Mouse (Mus musculus) heart, postnatal 25 days (tissue): ENCODE data around the gene Armt1. TPM values are rescaled to one million over a fixed set of nuclear protein-coding genes. Genes with fewer than 3 reads are reported as not detected.
A peak's percentile ranks its signal among the peaks of the same experiment; 100 is the strongest.

Source experiments
- DNase-seq: peaks from one replicate; pipeline ENCODE4 v3.0.0; 2022; ENCODE audit warnings: low spot score
- intact Hi-C: fragments of 180-260 bp; cut with DNase I; formaldehyde crosslinking; loops from one replicate; pipeline ENCODE4 v1.15.1; 2025
- total RNA-seq, 2 experiments: library from RNA; stranded (reverse); gene quantifications; 2 replicates each; pipeline ENCODE4 v1.2.3; 2021

Armt1 gene
- total RNA-seq, result 1 to 10 TPM; 7.1 to 8.5 TPM

- DNase-seq, result peak; percentile 92
- intact Hi-C loops, result loop anchor here (1.0 kb wide), 1 partner anchor 45 kb away; no protein-coding TSS in a partner anchor
Measured at GRCm38 (mm10) chr10:4432123-4432931, at the start of gene Armt1, which contains the start of gene Rmnd1. Armt1 (plus strand) TSS chr10:4432467. Rmnd1 (minus strand) TSS chr10:4432388.

- intact Hi-C loops, result no loop called here
- no peak for DNase-seq
Measured at GRCm38 (mm10) chr10:4384244-4384643, 48.0 kb upstream of the Armt1 start.

- intact Hi-C loops, result loop anchor here (1.0 kb wide), 1 partner anchor 45 kb away; the partner anchor contains the start of genes Armt1 and Rmnd1
- DNase-seq, result peak; percentile 92
Measured at GRCm38 (mm10) chr10:4386609-4387591, 45.4 kb upstream of the Armt1 start.

- peak; percentile 40 for DNase-seq
- intact Hi-C loops, result loop anchor here (1.0 kb wide), 1 partner anchor 44 kb away; the partner anchor contains the start of genes Armt1 and Rmnd1
Measured at GRCm38 (mm10) chr10:4387701-4388383, 44.4 kb upstream of the Armt1 start, which contains the start of gene Zbtb2. Zbtb2 (minus strand) TSS chr10:4388108.

DNA sequence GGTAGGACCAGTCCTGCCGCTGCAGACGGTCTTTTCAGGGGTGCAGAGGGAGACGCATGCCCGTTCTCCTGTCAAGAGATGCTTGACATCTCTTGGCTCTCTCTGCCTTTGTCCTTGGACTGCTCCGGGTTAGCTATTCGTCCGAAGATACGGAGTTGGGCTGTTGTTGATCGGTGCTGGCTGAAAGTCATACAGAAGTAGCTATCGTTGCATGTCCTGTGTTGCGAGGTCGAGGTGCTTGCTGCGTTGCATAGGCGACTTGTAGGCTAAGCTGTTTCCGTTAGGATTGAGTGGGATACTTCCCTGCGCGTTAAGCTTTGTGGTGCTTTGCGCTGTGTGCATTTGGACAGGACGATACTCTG lies 43.9 kb upstream of the Armt1 start:
- DNase-seq, result no peak
- intact Hi-C loops, result no loop called here

DNA sequence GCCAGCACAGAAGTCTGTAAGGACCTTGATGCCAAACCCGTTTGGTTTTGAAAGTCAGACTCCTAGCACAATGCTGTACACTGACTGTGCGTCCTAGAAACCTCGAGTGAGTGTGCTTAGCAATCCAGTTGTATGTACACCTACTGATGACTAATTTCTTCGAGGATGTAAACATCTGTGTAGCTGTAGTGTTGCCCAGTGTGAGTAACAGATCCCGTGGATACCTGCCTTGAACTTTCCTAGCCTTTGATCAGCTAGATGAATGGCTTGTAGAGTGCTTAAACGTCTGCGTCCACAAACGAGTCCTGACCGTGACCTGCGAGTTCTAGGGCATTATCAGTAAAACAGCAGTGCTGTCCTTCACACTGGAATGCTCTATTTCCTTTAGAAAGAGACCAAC lies 43.2 kb upstream of the Armt1 start:
- no peak for DNase-seq

DNA sequence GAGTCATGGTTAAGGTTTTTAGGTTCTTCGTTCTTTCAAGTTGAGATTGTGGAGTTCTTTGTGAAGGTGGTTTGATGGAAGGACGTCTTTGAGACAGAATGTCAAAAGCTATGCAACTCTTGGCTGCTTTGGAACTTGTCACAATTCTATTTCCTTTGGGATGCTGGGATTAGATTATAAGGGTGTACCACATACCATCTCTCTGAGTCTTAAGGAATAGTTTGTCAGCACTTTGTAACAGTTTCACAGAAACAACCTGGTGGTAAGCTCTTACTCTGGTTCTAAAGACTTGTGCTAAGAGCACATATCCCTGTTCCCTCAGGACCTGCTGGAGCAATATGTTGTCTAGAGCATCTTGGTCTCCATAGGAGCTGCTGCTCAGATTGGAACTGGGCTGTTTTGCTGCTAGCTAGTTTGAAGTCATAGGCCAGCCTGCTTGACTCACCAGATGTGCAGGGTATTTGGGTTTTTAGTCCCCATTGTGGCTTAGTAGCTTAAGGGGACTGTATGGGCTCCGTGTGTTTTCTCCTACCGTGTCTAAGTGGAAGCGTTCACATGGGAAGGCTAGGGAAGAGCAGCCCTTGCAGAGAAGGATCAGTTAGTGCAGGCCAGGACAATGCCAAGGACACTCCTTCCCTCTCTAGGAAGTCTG lies 42.7 kb upstream of the Armt1 start:
- intact Hi-C loops, result loop anchor here (2.0 kb wide), 1 partner anchor 39 kb away; no protein-coding TSS in a partner anchor
- DNase-seq, result no peak

More for the DNA sequence above, 43.2 kb upstream of the Armt1 start:
- intact Hi-C loops, result no loop called here

DNA sequence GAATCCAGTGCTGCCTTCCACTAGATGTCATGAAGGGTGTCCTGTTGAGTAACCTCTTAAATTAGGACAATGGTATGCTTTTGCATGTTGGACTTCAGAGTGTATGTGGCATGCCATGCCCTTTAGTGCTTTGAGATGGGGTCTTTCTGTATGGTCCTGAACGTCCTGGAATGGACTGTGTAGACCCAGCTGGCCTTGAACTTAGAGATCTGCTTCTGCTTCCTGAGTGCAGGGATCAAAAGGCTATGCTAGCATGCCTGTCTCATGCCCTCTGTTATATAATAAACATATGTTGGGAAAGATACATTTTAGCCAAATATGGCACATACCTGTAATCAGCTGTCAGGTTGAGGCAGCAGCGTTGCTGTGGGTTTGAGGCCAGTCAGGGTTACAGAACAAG lies 41.7 kb upstream of the Armt1 start:
- intact Hi-C loops, result loop anchor here (2.0 kb wide), 1 partner anchor 38 kb away; no protein-coding TSS in a partner anchor
- DNase-seq, result no peak

GRCm38 (mm10) chr10:4391076-4391475 lies 41.2 kb upstream of the Armt1 start:
- intact Hi-C loops, result loop anchor here (2.0 kb wide), 1 partner anchor 38 kb away; no protein-coding TSS in a partner anchor
- DNase-seq, result no peak

- intact Hi-C loops, result loop anchor here (2.0 kb wide), 1 partner anchor 37 kb away; no protein-coding TSS in a partner anchor
- no peak for DNase-seq
Measured at GRCm38 (mm10) chr10:4391851-4392250, 40.4 kb upstream of the Armt1 start.

DNA sequence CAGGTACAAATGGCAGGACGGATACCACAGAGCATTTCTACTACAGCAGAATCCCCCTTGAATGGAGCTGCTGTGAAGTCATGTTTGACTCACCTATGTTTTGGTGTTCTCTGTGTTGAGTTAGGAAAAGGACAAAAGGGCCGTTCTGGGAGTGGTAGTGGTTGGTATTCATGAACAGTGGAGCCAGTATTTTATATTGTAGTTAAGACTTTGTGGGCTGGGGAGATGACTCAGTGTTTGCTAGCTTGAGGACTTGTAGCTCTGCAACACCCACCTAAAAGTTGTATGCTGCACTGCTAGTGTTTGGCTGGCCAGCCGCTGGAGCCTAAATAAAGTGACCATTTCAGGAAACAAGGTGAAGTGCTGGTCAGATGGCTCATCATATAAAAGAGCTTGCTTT lies 36.9 kb upstream of the Armt1 start:
- intact Hi-C loops, result no loop called here

DNA sequence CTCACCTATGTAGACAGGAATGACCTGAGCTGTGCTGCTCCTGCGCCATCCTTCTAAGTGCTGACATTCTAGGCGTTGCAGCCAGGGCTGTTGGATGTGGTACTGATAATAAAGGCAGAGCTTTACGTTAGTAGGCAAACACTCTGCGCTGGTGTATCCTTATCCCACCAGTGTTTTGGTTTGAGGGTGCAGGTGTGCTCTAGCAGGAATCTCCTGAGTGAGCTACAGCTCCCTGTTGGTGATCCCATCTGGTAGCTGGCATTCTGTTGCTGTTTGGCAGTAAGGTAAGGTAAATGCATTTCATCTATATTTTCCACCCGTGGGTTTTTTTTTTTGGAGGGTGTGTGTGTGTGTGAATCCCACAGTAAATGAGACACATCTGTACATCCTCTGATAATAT lies 34.2 kb upstream of the Armt1 start:
- intact Hi-C loops, result no loop called here
- no peak for DNase-seq

More for the DNA sequence above, 36.9 kb upstream of the Armt1 start:
- no peak for DNase-seq

GRCm38 (mm10) chr10:4404895-4405491 lies 27.3 kb upstream of the Armt1 start:
- intact Hi-C loops, result loop anchor here (10.0 kb wide), 1 partner anchor 760 kb away; no protein-coding TSS in a partner anchor

GRCm38 (mm10) chr10:4405511-4405910 lies 26.8 kb upstream of the Armt1 start:
- DNase-seq, result no peak
- intact Hi-C loops, result loop anchor here (10.0 kb wide), 1 partner anchor 759 kb away; no protein-coding TSS in a partner anchor

More at GRCm38 (mm10) chr10:4404895-4405491, 27.3 kb upstream of the Armt1 start:
- no peak for DNase-seq

GRCm38 (mm10) chr10:4407191-4407590 lies 25.1 kb upstream of the Armt1 start:
- no peak for DNase-seq
- intact Hi-C loops, result loop anchor here (10.0 kb wide), 1 partner anchor 758 kb away; no protein-coding TSS in a partner anchor

DNA sequence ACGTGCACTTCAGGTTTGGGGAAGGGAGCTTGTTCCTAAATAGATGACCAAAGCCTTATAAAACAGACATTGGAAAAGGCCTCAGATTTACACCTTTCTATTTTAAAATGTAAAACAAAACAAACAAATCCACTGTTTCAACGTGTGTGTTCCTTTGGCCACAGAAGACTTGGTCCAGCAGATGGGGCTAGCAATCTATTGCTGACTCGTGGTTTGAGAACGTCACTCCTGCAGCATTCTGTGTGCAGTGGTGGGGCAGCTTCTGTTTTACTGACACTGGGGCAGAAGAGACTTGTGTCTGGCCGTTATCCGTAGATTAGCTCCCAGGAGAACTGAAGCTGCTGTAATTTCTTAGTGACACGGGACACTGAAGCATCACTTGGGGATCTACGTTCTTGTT lies 7.0 kb upstream of the Armt1 start:
- no peak for DNase-seq
- intact Hi-C loops, result no loop called here

- no peak for DNase-seq
- intact Hi-C loops, result no loop called here
Measured at GRCm38 (mm10) chr10:4430399-4430798, 1.9 kb upstream of the Armt1 start.

GRCm38 (mm10) chr10:4430826-4431225 lies 1.4 kb upstream of the Armt1 start:
- intact Hi-C loops, result no loop called here
- no peak for DNase-seq
